Mouse (Mus musculus) midbrain, embryonic 16.5 days (tissue): ENCODE results near the gene Hcrtr2. TPM values are rescaled to one million over a fixed set of nuclear protein-coding genes. Genes with fewer than 3 reads are reported as not detected.

ENCODE experiments used
- ATAC-seq: fragments of 200-750 bp; cut with Nextera tagmentation; 2 replicates; pipeline ENCODE4 v1.8.0; 2017; ENCODE audit warnings: moderate TSS enrichment
- H3K27ac ChIP-seq: fragments of 300-500 bp; sonication (generic); 2 replicates; pipeline ENCODE4 v1.5.1; 2014; ENCODE audit warnings: mild to moderate bottlenecking, low read length, mixed read lengths
- H3K27me3 ChIP-seq: fragments of 300-500 bp; sonication (generic); 2 replicates; pipeline ENCODE4 v1.6.1; 2014; ENCODE audit warnings: low read depth, low read length, mixed read lengths; ENCODE audit not compliant: control insufficient read depth, insufficient read depth
- H3K36me3 ChIP-seq: fragments of 300-500 bp; sonication (generic); 2 replicates; pipeline ENCODE4 v1.6.1; 2014; ENCODE audit warnings: mild to moderate bottlenecking, low read length, moderate library complexity, mixed read lengths; ENCODE audit not compliant: control insufficient read depth, insufficient read depth
- H3K4me1 ChIP-seq: fragments of 300-500 bp; sonication (generic); 2 replicates; pipeline ENCODE4 v1.6.1; 2014; ENCODE audit warnings: mild to moderate bottlenecking, low read length, mixed read lengths; ENCODE audit not compliant: control insufficient read depth, insufficient read depth
- H3K4me2 ChIP-seq: fragments of 300-500 bp; sonication (generic); 2 replicates; pipeline ENCODE4 v1.6.1; 2014; ENCODE audit warnings: mild to moderate bottlenecking, low read length, mixed read lengths
- H3K4me3 ChIP-seq: fragments of 300-500 bp; sonication (generic); 2 replicates; pipeline ENCODE4 v1.5.1; 2014; ENCODE audit warnings: low read depth, mild to moderate bottlenecking, low read length, moderate library complexity, mixed read lengths
- H3K9ac ChIP-seq: fragments of 300-500 bp; sonication (generic); 2 replicates; pipeline ENCODE4 v1.6.1; 2014; ENCODE audit warnings: low read depth, low read length, mixed read lengths
- H3K9me3 ChIP-seq: fragments of 300-500 bp; sonication (generic); replicated peaks from 2 replicates; pipeline ENCODE4 v1.6.1; 2014; ENCODE audit warnings: mild to moderate bottlenecking, low read length, mixed read lengths; ENCODE audit not compliant: control insufficient read depth, poor library complexity, severe bottlenecking
- WGBS: fragments of 180-500 bp; shearing (Covaris S2); extraction: QIAGEN DNeasy Blood & Tissue Kit; methylation state at CpG from one replicate; pipeline ENCODE4 v1.1.7; 2014; 5-methylcytosine and 5-hydroxymethylcytosine counted together
- polyA plus RNA-seq: library from polyadenylated mRNA; unstranded; fragments of >200 nt; fragmentation: Nextera tagmentation; extraction: Ambion mirVana; gene quantifications from 2 replicates; pipeline ENCODE4 v1.2.1, GENCODE M21; 2015

Gene Hcrtr2
- 11.5 and 12.5 TPM in 2 replicates for polyA plus RNA-seq

- H3K4me3 ChIP-seq = peak within 1 kb of the TSS; percentile 54
- H3K36me3 ChIP-seq = no peaks in the 10 kb centered on the region
- peaks cover 8% of the 10 kb centered on the region; the same call in 1 of the 2 replicates for H3K4me1 ChIP-seq
- H3K27ac ChIP-seq = peak within 1 kb of the TSS; percentile 68
- H3K9me3 ChIP-seq = no peaks in the 10 kb centered on the region
- H3K27me3 ChIP-seq = no peaks in the 10 kb centered on the region
- H3K9ac ChIP-seq = peak within 1 kb of the TSS; percentile 60
- 73% methylated on average over 6 of the region's 6 CpGs for WGBS
- H3K4me2 ChIP-seq = peak within 1 kb of the TSS; percentile 75
- ATAC-seq = peak; percentile 43; the same call in 1 of the 2 replicates
Observed at GRCm38 (mm10) chr9:76323756-76324155, at the start of gene Hcrtr2. TSS of gene Hcrtr2 (minus strand) at chr9:76323856.

- H3K27ac ChIP-seq = no peak overlapping the region
- H3K4me3 ChIP-seq = no peak overlapping the region
- ATAC-seq = no peak
- H3K9ac ChIP-seq = no peak overlapping the region
- no peaks in the 10 kb centered on the region for H3K4me1 ChIP-seq
- H3K9me3 ChIP-seq = no peaks in the 10 kb centered on the region
- WGBS = 91% methylated on average over 6 of the region's 6 CpGs
- no peaks in the 10 kb centered on the region for H3K27me3 ChIP-seq
- H3K4me2 ChIP-seq = no peak overlapping the region
- no peaks in the 10 kb centered on the region for H3K36me3 ChIP-seq
Observed at GRCm38 (mm10) chr9:76364874-76365273, 41.2 kb upstream of the Hcrtr2 start.

GRCm38 (mm10) chr9:76360374-76360773 lies 36.7 kb upstream of the Hcrtr2 start:
- Histone ChIP-seq H3K4me1 (no peaks in the 10 kb centered on the region), H3K9ac (no peak overlapping the region), H3K4me3 (no peak overlapping the region), H3K27me3 (no peaks in the 10 kb centered on the region), H3K36me3 (no peaks in the 10 kb centered on the region), H3K4me2 (no peak overlapping the region), H3K27ac (no peak overlapping the region), H3K9me3 (no peaks in the 10 kb centered on the region)
- ATAC-seq = no peak

GRCm38 (mm10) chr9:76352346-76352745 lies 28.7 kb upstream of the Hcrtr2 start:
- Histone ChIP-seq H3K9me3 (no peaks in the 10 kb centered on the region), H3K4me2 (no peak overlapping the region), H3K4me1 (no peaks in the 10 kb centered on the region), H3K9ac (no peak overlapping the region), H3K36me3 (no peaks in the 10 kb centered on the region), H3K27ac (no peak overlapping the region), H3K4me3 (no peak overlapping the region), H3K27me3 (no peaks in the 10 kb centered on the region)
- no peak for ATAC-seq
- 63% methylated on average over 3 of the region's 3 CpGs for WGBS

- no peaks in the 10 kb centered on the region for H3K4me1 ChIP-seq
- H3K27ac ChIP-seq = no peak overlapping the region
- ATAC-seq = no peak
- H3K4me2 ChIP-seq = no peak overlapping the region
- H3K36me3 ChIP-seq = no peaks in the 10 kb centered on the region
- H3K9me3 ChIP-seq = no peaks in the 10 kb centered on the region
- no peak overlapping the region for H3K9ac ChIP-seq
- no peak overlapping the region for H3K4me3 ChIP-seq
- 91% methylated on average over 1 of the region's 1 CpGs for WGBS
- no peaks in the 10 kb centered on the region for H3K27me3 ChIP-seq
Observed at GRCm38 (mm10) chr9:76347298-76347697, 23.6 kb upstream of the Hcrtr2 start.

GRCm38 (mm10) chr9:76331081-76331480 lies 7.4 kb upstream of the Hcrtr2 start:
- no peaks in the 10 kb centered on the region for H3K4me1 ChIP-seq
- ATAC-seq = no peak
- no peaks in the 10 kb centered on the region for H3K36me3 ChIP-seq
- H3K27ac ChIP-seq = no peak overlapping the region
- H3K9me3 ChIP-seq = 0 out of 2 replicates have a peak, but pooled peaks cover 4% of the 10 kb centered on the region
- WGBS = 85% methylated on average over 1 of the region's 1 CpGs
- no peak overlapping the region for H3K4me2 ChIP-seq
- no peak overlapping the region for H3K9ac ChIP-seq
- no peaks in the 10 kb centered on the region for H3K27me3 ChIP-seq
- H3K4me3 ChIP-seq = no peak overlapping the region

- Histone ChIP-seq H3K4me1 (peaks cover 8% of the 10 kb centered on the region; the same call in 1 of the 2 replicates), H3K27ac (peak overlapping the region; percentile 68), H3K9me3 (no peaks in the 10 kb centered on the region), H3K27me3 (no peaks in the 10 kb centered on the region), H3K9ac (peak overlapping the region; percentile 60), H3K36me3 (no peaks in the 10 kb centered on the region), H3K4me2 (peak overlapping the region; percentile 75), H3K4me3 (peak overlapping the region; percentile 54)
- 0% methylated on average over 29 of the region's 29 CpGs for WGBS
- peak; percentile 85 for ATAC-seq
Observed at GRCm38 (mm10) chr9:76323186-76323701, 412 bp downstream of the Hcrtr2 start.

- Histone ChIP-seq H3K4me3 (peak overlapping the region; percentile 54), H3K4me2 (peak overlapping the region; percentile 75), H3K27me3 (no peaks in the 10 kb centered on the region), H3K9me3 (no peaks in the 10 kb centered on the region), H3K36me3 (no peaks in the 10 kb centered on the region), H3K27ac (peak overlapping the region; percentile 68), H3K4me1 (peaks cover 8% of the 10 kb centered on the region; the same call in 1 of the 2 replicates), H3K9ac (peak overlapping the region; percentile 60)
- 3% methylated on average over 24 of the region's 24 CpGs for WGBS
- peak; percentile 81 for ATAC-seq
Observed at GRCm38 (mm10) chr9:76322122-76323052, 1.3 kb downstream of the Hcrtr2 start.

GRCm38 (mm10) chr9:76321589-76321988 lies 2.1 kb downstream of the Hcrtr2 start:
- 0 out of 2 replicates have a peak, but pooled peaks have one; percentile 36 for ATAC-seq
- Histone ChIP-seq H3K36me3 (no peaks in the 10 kb centered on the region), H3K4me1 (peaks cover 8% of the 10 kb centered on the region; the same call in 1 of the 2 replicates), H3K27ac (no peak overlapping the region), H3K9me3 (no peaks in the 10 kb centered on the region), H3K4me2 (peak overlapping the region; percentile 75), H3K27me3 (no peaks in the 10 kb centered on the region), H3K4me3 (peak overlapping the region; percentile 54), H3K9ac (no peak overlapping the region)
- 78% methylated on average over 4 of the region's 4 CpGs for WGBS
